Comparison of ENCODE assay signal across 12 mouse cellular contexts in genomic region chr14:25511967-25512366, GRCm38 (mm10). TPM values are rescaled to one million over a fixed set of nuclear protein-coding genes. Genes with fewer than 3 reads are reported as not detected.
A peak's percentile ranks its signal among the peaks of the same experiment; 100 is the strongest.
DNase-seq lines count a peak whose midpoint lies in the region; ATAC-seq and TF ChIP-seq lines count a peak whose summit lies in the region.
"Had no signal": no experiment of that assay in that cellular context is flagged by ENCODE, and none has a peak within 500 bp of the region (broad histone marks: within the 10 kb centered on the region; RNA-seq: fewer than 3 reads in every experiment).

No protein-coding gene starts in this region.

- TF ChIP-seq POLR2A in brain, embryonic 14.5 days (IDR thresholded peaks at IDR 0.05; ENCODE audit: borderline replicate concordance, extremely low read depth, insufficient read depth, insufficient read length, poor library complexity, severe bottlenecking): no peak

- 41% methylated on average over 5 of the region's 5 CpGs for WGBS in heart, embryonic 15.5 days
- 36% methylated on average over 5 of the region's 5 CpGs for WGBS in forebrain, embryonic 15.5 days
- 27% methylated on average over 5 of the region's 5 CpGs for WGBS in midbrain, embryonic 11.5 days

- no peaks in the 10 kb centered on the region; the same call in 1 of the 2 replicates for H3K36me3 ChIP-seq in heart, embryonic 15.5 days
- H3K36me3 ChIP-seq in forebrain, embryonic 15.5 days: no peaks in the 10 kb centered on the region
- H3K36me3 ChIP-seq in midbrain, embryonic 11.5 days (ENCODE audit: control insufficient read depth, insufficient read depth, low read length): 0 out of 2 replicates have a peak, but pooled peaks cover 2% of the 10 kb centered on the region

- peak overlapping the region; percentile 15; the same call in 1 of the 2 replicates for H3K9ac ChIP-seq in heart, embryonic 15.5 days
- no peak overlapping the region for H3K9ac ChIP-seq in forebrain, embryonic 15.5 days (replicated peaks)
- no peak overlapping the region for H3K9ac ChIP-seq in midbrain, embryonic 11.5 days (ENCODE audit: low read length)

- DNase-seq in heart, postnatal 4 days: no peak
- peak; percentile 39 for DNase-seq in brain, embryonic 14.5 days (ENCODE audit: low read depth)
- no peak for DNase-seq in midbrain, embryonic 11.5 days (ENCODE audit: low spot score, missing footprints)
- no peak for DNase-seq in ovary, postnatal 14 days (ENCODE audit: low spot score)
- DNase-seq in c-Kit-positive CD71-positive TER-119-positive erythroid progenitor cells, embryonic 14.5 days (ENCODE audit: low spot score): no peak
- DNase-seq in layer of hippocampus, postnatal 36 days: no peak
- DNase-seq: gastrocnemius, postnatal 25 days; kidney, postnatal 36 days; right cerebral cortex, postnatal 14 days; thymus, adult 2 months had no signal

- no peak for TF ChIP-seq CTCF in brain, embryonic 14.5 days (IDR thresholded peaks at IDR 0.05; ENCODE audit: borderline replicate concordance, extremely low read depth, insufficient read depth, insufficient read length)

- ATAC-seq in heart, embryonic 15.5 days (replicated peaks; ENCODE audit: insufficient number of reproducible peaks, insufficient read depth, low FRiP score, low read depth): no peak
- no peak for ATAC-seq in forebrain, embryonic 15.5 days (replicated peaks)
- ATAC-seq in midbrain, embryonic 11.5 days (ENCODE audit: low FRiP score): peak; percentile 39; the same call in 1 of the 2 replicates

- no peaks in the 10 kb centered on the region for H3K27me3 ChIP-seq in heart, embryonic 15.5 days
- no peaks in the 10 kb centered on the region for H3K27me3 ChIP-seq in forebrain, embryonic 15.5 days
- H3K27me3 ChIP-seq in midbrain, embryonic 11.5 days (ENCODE audit: control insufficient read depth, insufficient read depth, low read length): no peaks in the 10 kb centered on the region

- no peak overlapping the region for H3K4me3 ChIP-seq in heart, embryonic 15.5 days
- H3K4me3 ChIP-seq in forebrain, embryonic 15.5 days: no peak overlapping the region
- no peak overlapping the region for H3K4me3 ChIP-seq in midbrain, embryonic 11.5 days (ENCODE audit: low read depth, low read length)

- H3K4me1 ChIP-seq in heart, embryonic 15.5 days (replicated peaks): peaks cover 98% of the 10 kb centered on the region
- peaks cover 69% of the 10 kb centered on the region for H3K4me1 ChIP-seq in forebrain, embryonic 15.5 days
- H3K4me1 ChIP-seq in midbrain, embryonic 11.5 days (ENCODE audit: control insufficient read depth, insufficient read depth, low read length): peaks cover 39% of the 10 kb centered on the region

- no peak overlapping the region for H3K4me2 ChIP-seq in heart, embryonic 15.5 days
- H3K4me2 ChIP-seq in forebrain, embryonic 15.5 days (replicated peaks): no peak overlapping the region
- no peak overlapping the region for H3K4me2 ChIP-seq in midbrain, embryonic 11.5 days

- H3K27ac ChIP-seq in heart, embryonic 15.5 days: peak overlapping the region; percentile 73
- H3K27ac ChIP-seq in forebrain, embryonic 15.5 days (replicated peaks): peak overlapping the region; percentile 65; the same call in 1 of the 2 replicates
- no peak overlapping the region for H3K27ac ChIP-seq in midbrain, embryonic 11.5 days (ENCODE audit: low read depth, low read length)

- no peaks in the 10 kb centered on the region for H3K9me3 ChIP-seq in heart, embryonic 15.5 days (replicated peaks)
- H3K9me3 ChIP-seq in forebrain, embryonic 15.5 days: no peaks in the 10 kb centered on the region
- no peaks in the 10 kb centered on the region for H3K9me3 ChIP-seq in midbrain, embryonic 11.5 days (ENCODE audit: control insufficient read depth, low read length)

RNA-seq across cellular contexts. Expression of gene Zmiz1, which starts 53.0 kb away (rescaled TPM):
- 22.1 and 26.2 TPM in 2 replicates for polyA plus RNA-seq in heart, embryonic 15.5 days (2015; fragmentation: Nextera tagmentation; extraction: Ambion mirVana)
- 10 to 100 TPM; 67.0 to 78.5 TPM for total RNA-seq in heart, postnatal 4 days (2021)
- 55.4 and 141 TPM in 2 replicates for polyA plus RNA-seq in brain, embryonic 14.5 days (2012; rRNA removed)
- 57.5 and 63.9 TPM in 2 replicates for polyA plus RNA-seq in forebrain, embryonic 15.5 days (2015; fragmentation: Nextera tagmentation; extraction: Ambion mirVana)
- polyA plus RNA-seq in midbrain, embryonic 11.5 days (2014; fragmentation: Nextera tagmentation; extraction: Ambion mirVana): 47.7 and 51.5 TPM in 2 replicates
- 10 to 100 TPM; 88.1 to 94.5 TPM for total RNA-seq in layer of hippocampus, postnatal 36 days (2021)
